Mouse (Mus musculus): ENCODE measurements around the gene Scin. TPM values are rescaled to one million over a fixed set of nuclear protein-coding genes. Genes with fewer than 3 reads are reported as not detected.

The Scin gene
- total and polyA plus RNA-seq, 3 experiments: 0.30 TPM; not detected in 2

GRCm38 (mm10) chr12:40027846-40028245 lies 106.2 kb downstream of the Scin start:
- no peaks in the 10 kb centered on the region for H3K9me3 ChIP-seq (replicated peaks)
- no peak for DNase-seq (ENCODE audit: low spot score)
- ATAC-seq (ENCODE audit: extremely low read depth, insufficient number of reproducible peaks, low FRiP score, poor library complexity, severe bottlenecking): no peak
- no peak for TF ChIP-seq CTCF (IDR thresholded peaks at IDR 0.05; ENCODE audit: low read depth, low read length)
- no peak for TF ChIP-seq POLR2AphosphoS5 (IDR thresholded peaks at IDR 0.05; ENCODE audit: insufficient replicate concordance, low read depth, low read length)
- no peak for TF ChIP-seq GATA2 (IDR thresholded peaks at IDR 0.05; ENCODE audit: borderline replicate concordance, low read depth, low read length)
- no peak for TF ChIP-seq TAL1 (conservative IDR thresholded peaks at IDR 0.05; ENCODE audit: low read depth, low read length)
- no peak for TF ChIP-seq GATA1 (IDR thresholded peaks at IDR 0.05; ENCODE audit: borderline replicate concordance, low read length)
- H3K4me3 ChIP-seq (ENCODE audit: low read depth, low read length): no peak overlapping the region
- H3K27me3 ChIP-seq (ENCODE audit: insufficient read depth, low read length): no peaks in the 10 kb centered on the region
- peaks cover 37% of the 10 kb centered on the region for H3K4me1 ChIP-seq (ENCODE audit: insufficient read depth, low read depth, low read length)
- no peaks in the 10 kb centered on the region for H3K36me3 ChIP-seq (replicated peaks)

DNA sequence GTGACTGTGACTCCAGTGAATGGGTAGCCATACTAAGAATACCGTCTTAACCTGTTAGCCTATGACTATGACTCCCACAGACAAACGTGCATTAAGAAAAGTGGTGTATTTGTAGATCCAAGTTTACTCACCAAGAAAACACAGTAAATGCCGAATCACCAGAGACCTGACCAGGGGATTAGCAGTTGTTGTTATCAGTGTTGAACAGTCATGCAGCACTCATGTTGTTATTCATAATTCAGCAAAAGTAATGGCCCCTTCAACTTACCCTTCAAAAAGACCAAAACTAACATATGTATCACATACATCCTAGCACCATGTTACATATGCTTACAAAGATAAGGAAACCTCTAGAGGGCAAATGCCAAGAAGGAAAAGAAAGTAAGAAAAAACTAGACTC lies 106.6 kb downstream of the Scin start:
- TF ChIP-seq GATA2 (IDR thresholded peaks at IDR 0.05; ENCODE audit: borderline replicate concordance, low read depth, low read length): no peak
- TF ChIP-seq TAL1 (conservative IDR thresholded peaks at IDR 0.05; ENCODE audit: low read depth, low read length): peak; percentile 63
- TF ChIP-seq POLR2AphosphoS5 (IDR thresholded peaks at IDR 0.05; ENCODE audit: insufficient replicate concordance, low read depth, low read length): no peak
- no peak for TF ChIP-seq GATA1 (IDR thresholded peaks at IDR 0.05; ENCODE audit: borderline replicate concordance, low read length)
- TF ChIP-seq CTCF (IDR thresholded peaks at IDR 0.05; ENCODE audit: low read depth, low read length): no peak
- H3K27me3 ChIP-seq (ENCODE audit: insufficient read depth, low read length): no peaks in the 10 kb centered on the region
- no peaks in the 10 kb centered on the region for H3K9me3 ChIP-seq (replicated peaks)
- DNase-seq (ENCODE audit: low spot score) (no peak), ATAC-seq (ENCODE audit: extremely low read depth, insufficient number of reproducible peaks, low FRiP score, poor library complexity, severe bottlenecking) (peak; percentile 79)
- H3K36me3 ChIP-seq (replicated peaks): no peaks in the 10 kb centered on the region
- peaks cover 41% of the 10 kb centered on the region for H3K4me1 ChIP-seq (ENCODE audit: insufficient read depth, low read depth, low read length)
- no peak overlapping the region for H3K4me3 ChIP-seq (ENCODE audit: low read depth, low read length)

- TF ChIP-seq POLR2AphosphoS5 (IDR thresholded peaks at IDR 0.05; ENCODE audit: insufficient replicate concordance, low read depth, low read length) (no peak), GATA1 (IDR thresholded peaks at IDR 0.05; ENCODE audit: borderline replicate concordance, low read length) (no peak), GATA2 (IDR thresholded peaks at IDR 0.05; ENCODE audit: borderline replicate concordance, low read depth, low read length) (no peak), TAL1 (conservative IDR thresholded peaks at IDR 0.05; ENCODE audit: low read depth, low read length) (no peak), CTCF (IDR thresholded peaks at IDR 0.05; ENCODE audit: low read depth, low read length) (no peak)
- Histone ChIP-seq H3K4me3 (ENCODE audit: low read depth, low read length) (no peak overlapping the region), H3K36me3 (replicated peaks) (no peaks in the 10 kb centered on the region), H3K9me3 (replicated peaks) (no peaks in the 10 kb centered on the region), H3K4me1 (ENCODE audit: insufficient read depth, low read depth, low read length) (peaks cover 55% of the 10 kb centered on the region), H3K27me3 (ENCODE audit: insufficient read depth, low read length) (no peaks in the 10 kb centered on the region)
- ATAC-seq (ENCODE audit: extremely low read depth, insufficient number of reproducible peaks, low FRiP score, poor library complexity, severe bottlenecking): no peak
- DNase-seq (ENCODE audit: low spot score): no peak
Observed at GRCm38 (mm10) chr12:40023918-40024317, 110.1 kb downstream of the Scin start.

GRCm38 (mm10) chr12:40023014-40023642 lies 110.9 kb downstream of the Scin start:
- Histone ChIP-seq H3K9me3 (replicated peaks) (no peaks in the 10 kb centered on the region), H3K4me1 (ENCODE audit: insufficient read depth, low read depth, low read length) (peaks cover 61% of the 10 kb centered on the region), H3K36me3 (replicated peaks) (no peaks in the 10 kb centered on the region), H3K4me3 (ENCODE audit: low read depth, low read length) (no peak overlapping the region), H3K27me3 (ENCODE audit: insufficient read depth, low read length) (no peaks in the 10 kb centered on the region)
- DNase-seq (ENCODE audit: low spot score) (no peak), ATAC-seq (ENCODE audit: extremely low read depth, insufficient number of reproducible peaks, low FRiP score, poor library complexity, severe bottlenecking) (no peak)
- TF ChIP-seq CTCF (IDR thresholded peaks at IDR 0.05; ENCODE audit: low read depth, low read length) (no peak), POLR2AphosphoS5 (IDR thresholded peaks at IDR 0.05; ENCODE audit: insufficient replicate concordance, low read depth, low read length) (no peak), TAL1 (conservative IDR thresholded peaks at IDR 0.05; ENCODE audit: low read depth, low read length) (no peak), GATA2 (IDR thresholded peaks at IDR 0.05; ENCODE audit: borderline replicate concordance, low read depth, low read length) (no peak), GATA1 (IDR thresholded peaks at IDR 0.05; ENCODE audit: borderline replicate concordance, low read length) (no peak)

GRCm38 (mm10) chr12:40022344-40022743 lies 111.7 kb downstream of the Scin start:
- H3K4me1 ChIP-seq (ENCODE audit: insufficient read depth, low read depth, low read length): peaks cover 60% of the 10 kb centered on the region
- H3K4me3 ChIP-seq (ENCODE audit: low read depth, low read length): no peak overlapping the region
- no peaks in the 10 kb centered on the region for H3K36me3 ChIP-seq (replicated peaks)
- DNase-seq (ENCODE audit: low spot score) (no peak), ATAC-seq (ENCODE audit: extremely low read depth, insufficient number of reproducible peaks, low FRiP score, poor library complexity, severe bottlenecking) (no peak)
- no peaks in the 10 kb centered on the region for H3K9me3 ChIP-seq (replicated peaks)
- no peak for TF ChIP-seq GATA1 (IDR thresholded peaks at IDR 0.05; ENCODE audit: borderline replicate concordance, low read length)
- TF ChIP-seq POLR2AphosphoS5 (IDR thresholded peaks at IDR 0.05; ENCODE audit: insufficient replicate concordance, low read depth, low read length): no peak
- TF ChIP-seq CTCF (IDR thresholded peaks at IDR 0.05; ENCODE audit: low read depth, low read length): no peak; the same call in 1 of the 2 replicates
- TF ChIP-seq TAL1 (conservative IDR thresholded peaks at IDR 0.05; ENCODE audit: low read depth, low read length): no peak
- TF ChIP-seq GATA2 (IDR thresholded peaks at IDR 0.05; ENCODE audit: borderline replicate concordance, low read depth, low read length): no peak
- H3K27me3 ChIP-seq (ENCODE audit: insufficient read depth, low read length): no peaks in the 10 kb centered on the region

- H3K4me3 ChIP-seq (ENCODE audit: low read depth, low read length): no peak overlapping the region
- no peak for TF ChIP-seq POLR2AphosphoS5 (IDR thresholded peaks at IDR 0.05; ENCODE audit: insufficient replicate concordance, low read depth, low read length)
- no peak for TF ChIP-seq GATA2 (IDR thresholded peaks at IDR 0.05; ENCODE audit: borderline replicate concordance, low read depth, low read length)
- TF ChIP-seq GATA1 (IDR thresholded peaks at IDR 0.05; ENCODE audit: borderline replicate concordance, low read length): no peak
- no peak for TF ChIP-seq CTCF (IDR thresholded peaks at IDR 0.05; ENCODE audit: low read depth, low read length)
- TF ChIP-seq TAL1 (conservative IDR thresholded peaks at IDR 0.05; ENCODE audit: low read depth, low read length): no peak
- no peaks in the 10 kb centered on the region for H3K36me3 ChIP-seq (replicated peaks)
- H3K4me1 ChIP-seq (ENCODE audit: insufficient read depth, low read depth, low read length): peaks cover 48% of the 10 kb centered on the region
- H3K9me3 ChIP-seq (replicated peaks): no peaks in the 10 kb centered on the region
- H3K27me3 ChIP-seq (ENCODE audit: insufficient read depth, low read length): no peaks in the 10 kb centered on the region
- no peak for DNase-seq (ENCODE audit: low spot score)
- ATAC-seq (ENCODE audit: extremely low read depth, insufficient number of reproducible peaks, low FRiP score, poor library complexity, severe bottlenecking): no peak
Observed at GRCm38 (mm10) chr12:40017955-40018505, 116.0 kb downstream of the Scin start.
